In the genomic region with DNA sequence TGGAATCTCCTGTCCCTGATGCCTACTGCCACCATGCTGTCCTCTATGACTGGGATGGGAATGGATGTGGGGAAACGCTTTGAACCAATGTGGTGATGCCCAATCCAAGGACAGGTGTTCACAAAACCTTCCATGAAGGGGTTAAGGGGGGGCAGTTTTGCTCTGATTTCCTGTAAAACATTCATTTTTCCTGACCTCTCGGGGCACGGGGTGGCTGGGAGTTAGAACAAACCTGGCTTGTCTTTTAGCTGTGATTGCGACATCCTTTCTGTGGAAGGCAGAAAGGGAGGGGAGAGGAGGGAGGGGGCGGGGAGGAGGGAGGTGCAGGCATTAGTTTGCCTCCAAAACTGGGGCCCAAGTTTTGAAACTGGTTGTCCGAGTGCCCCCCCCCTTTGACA, we compare ENCODE assay signal across 11 mouse cellular contexts. TPM values are rescaled to one million over a fixed set of nuclear protein-coding genes. Genes with fewer than 3 reads are reported as not detected.
DNase-seq lines count a peak whose midpoint lies in the region.
"Had no signal": no experiment of that assay in that cellular context is flagged by ENCODE, and none has a peak within 500 bp of the region (broad histone marks: within the 10 kb centered on the region; RNA-seq: fewer than 3 reads in every experiment).

No protein-coding gene starts in this region.

- 74% methylated on average over 6 of the region's 6 CpGs for WGBS in midbrain, embryonic 10.5 days

- no peak overlapping the region for H3K27ac ChIP-seq in midbrain, embryonic 10.5 days (replicated peaks)
- H3K27ac ChIP-seq: limb, embryonic 15.5 days had no signal

- no peaks in the 10 kb centered on the region for H3K9me3 ChIP-seq in midbrain, embryonic 10.5 days (replicated peaks)
- H3K9me3 ChIP-seq: limb, embryonic 15.5 days had no signal

- H3K4me1 ChIP-seq in midbrain, embryonic 10.5 days, result no peaks in the 10 kb centered on the region
- H3K4me1 ChIP-seq: limb, embryonic 15.5 days had no signal

- H3K27me3 ChIP-seq in midbrain, embryonic 10.5 days (ENCODE audit: low read depth, poor library complexity, severe bottlenecking), result no peaks in the 10 kb centered on the region
- H3K27me3 ChIP-seq: limb, embryonic 15.5 days had no signal

- H3K4me3 ChIP-seq in midbrain, embryonic 10.5 days, result no peak overlapping the region
- H3K4me3 ChIP-seq: limb, embryonic 15.5 days had no signal

- DNase-seq in kidney, adult 11 months, result peak; percentile 61
- DNase-seq in kidney, postnatal 10 days, result no peak
- peak; percentile 81 for DNase-seq in NIH3T3 (ENCODE audit: low read depth)
- peak; percentile 67 to 79 for DNase-seq in kidney, postnatal 36 days
- peak; percentile 45 for DNase-seq in lung, postnatal 14 days
- no peak for DNase-seq in right cerebral cortex, adult 2 months (ENCODE audit: low spot score in 2 of 2)
- DNase-seq in midbrain, embryonic 10.5 days (ENCODE audit: low spot score), result no peak
- no peak for DNase-seq in thymus, adult 18-20 months
- DNase-seq: layer of hippocampus, adult 9-11 months; thymus, postnatal 14 days had no signal

- peaks cover 14% of the 10 kb centered on the region for H3K36me3 ChIP-seq in midbrain, embryonic 10.5 days

RNA-seq across cellular contexts. Expression of gene C3, which starts 2.8 kb away (rescaled TPM):
- 0.07 TPM in 1 of 2 replicates, not detected in the other for polyA plus RNA-seq in midbrain, embryonic 10.5 days (2016; fragmentation: Nextera tagmentation; extraction: Ambion mirVana)

RNA-seq across cellular contexts. Expression of gene Gpr108, which starts 17.5 kb away (rescaled TPM):
- polyA plus RNA-seq in midbrain, embryonic 10.5 days (2016; fragmentation: Nextera tagmentation; extraction: Ambion mirVana), result 23.9 and 26.0 TPM in 2 replicates

RNA-seq across cellular contexts. Expression of gene Trip10, which starts 18.5 kb away (rescaled TPM):
- polyA plus RNA-seq in midbrain, embryonic 10.5 days (2016; fragmentation: Nextera tagmentation; extraction: Ambion mirVana), result 34.0 and 42.1 TPM in 2 replicates

RNA-seq across cellular contexts. Expression of gene Tnfsf14, which starts 36.8 kb away (rescaled TPM):
- polyA plus RNA-seq in midbrain, embryonic 10.5 days (2016; fragmentation: Nextera tagmentation; extraction: Ambion mirVana), result 0.06 and 0.21 TPM in 2 replicates

RNA-seq across cellular contexts. Expression of gene Vav1, which starts 48.2 kb away (rescaled TPM):
- polyA plus RNA-seq in midbrain, embryonic 10.5 days (2016; fragmentation: Nextera tagmentation; extraction: Ambion mirVana), result 1.9 and 2.0 TPM in 2 replicates

Comparison
In these comparisons a context has a peak if more than half of its experiments do, and no peak if none do; other contexts are left out.
1. DNase-seq: peak in kidney, adult 11 months (single experiment), NIH3T3 (single experiment), kidney, postnatal 36 days (2 of 2) and lung, postnatal 14 days (single experiment); none in kidney, postnatal 10 days (single experiment), right cerebral cortex, adult 2 months (0 of 2), midbrain, embryonic 10.5 days (single experiment) and thymus, adult 18-20 months (0 of 2).